Mouse (Mus musculus): ENCODE measurements around the gene Rpl19. TPM values are rescaled to one million over a fixed set of nuclear protein-coding genes. Genes with fewer than 3 reads are reported as not detected.

The Rpl19 gene
- total RNA-seq, 2 experiments from 2014 or later = 346 to 931 TPM

- no peak for ATAC-seq (replicated peaks; ENCODE audit: low FRiP score, poor library complexity, severe bottlenecking)
Observed at GRCm38 (mm10) chr11:98020710-98021109, 5.8 kb upstream of the Rpl19 start.

- no peak for ATAC-seq (replicated peaks; ENCODE audit: low FRiP score, poor library complexity, severe bottlenecking)
Observed at GRCm38 (mm10) chr11:98021118-98021517, 5.4 kb upstream of the Rpl19 start.

- ATAC-seq (replicated peaks; ENCODE audit: low FRiP score, poor library complexity, severe bottlenecking) = no peak
Observed at GRCm38 (mm10) chr11:98021565-98022252, 4.8 kb upstream of the Rpl19 start.

GRCm38 (mm10) chr11:98022253-98022554 lies 4.3 kb upstream of the Rpl19 start:
- ATAC-seq (replicated peaks; ENCODE audit: low FRiP score, poor library complexity, severe bottlenecking) = no peak

- ATAC-seq (replicated peaks; ENCODE audit: low FRiP score, poor library complexity, severe bottlenecking) = no peak
Observed at GRCm38 (mm10) chr11:98022555-98023371, 3.7 kb upstream of the Rpl19 start, which contains the start of gene Cacnb1. Cacnb1 (minus strand) TSS chr11:98023034.

- ATAC-seq (replicated peaks; ENCODE audit: low FRiP score, poor library complexity, severe bottlenecking) = no peak
Observed at GRCm38 (mm10) chr11:98024516-98024915, 2.0 kb upstream of the Rpl19 start.

- peak; percentile 25; the same call in 1 of the 2 replicates for ATAC-seq (replicated peaks; ENCODE audit: low FRiP score, poor library complexity, severe bottlenecking)
Observed at GRCm38 (mm10) chr11:98026248-98026569, 301 bp upstream of the Rpl19 start.

- no peak for ATAC-seq (replicated peaks; ENCODE audit: low FRiP score, poor library complexity, severe bottlenecking)
Observed at GRCm38 (mm10) chr11:98027297-98027688, 783 bp downstream of the Rpl19 start.

- no peak for ATAC-seq (replicated peaks; ENCODE audit: low FRiP score, poor library complexity, severe bottlenecking)
Observed at GRCm38 (mm10) chr11:98027785-98028184, 1.3 kb downstream of the Rpl19 start.

- ATAC-seq (replicated peaks; ENCODE audit: low FRiP score, poor library complexity, severe bottlenecking) = no peak
Observed at GRCm38 (mm10) chr11:98030701-98031442, 4.4 kb downstream of the Rpl19 start.

GRCm38 (mm10) chr11:98031443-98031770 lies 4.9 kb downstream of the Rpl19 start:
- ATAC-seq (replicated peaks; ENCODE audit: low FRiP score, poor library complexity, severe bottlenecking) = no peak

GRCm38 (mm10) chr11:98034061-98034460 lies 7.6 kb downstream of the Rpl19 start:
- ATAC-seq (replicated peaks; ENCODE audit: low FRiP score, poor library complexity, severe bottlenecking) = no peak

GRCm38 (mm10) chr11:98034840-98035239 lies 8.3 kb downstream of the Rpl19 start:
- no peak for ATAC-seq (replicated peaks; ENCODE audit: low FRiP score, poor library complexity, severe bottlenecking)

- no peak for ATAC-seq (replicated peaks; ENCODE audit: low FRiP score, poor library complexity, severe bottlenecking)
Observed at GRCm38 (mm10) chr11:98035977-98036377, 9.5 kb downstream of the Rpl19 start.

GRCm38 (mm10) chr11:98037871-98038270 lies 11.4 kb downstream of the Rpl19 start:
- ATAC-seq (replicated peaks; ENCODE audit: low FRiP score, poor library complexity, severe bottlenecking) = no peak

GRCm38 (mm10) chr11:98040975-98041374 lies 14.5 kb downstream of the Rpl19 start:
- no peak for ATAC-seq (replicated peaks; ENCODE audit: low FRiP score, poor library complexity, severe bottlenecking)

- no peak for ATAC-seq (replicated peaks; ENCODE audit: low FRiP score, poor library complexity, severe bottlenecking)
Observed at GRCm38 (mm10) chr11:98042741-98043140, 16.2 kb downstream of the Rpl19 start.

- no peak for ATAC-seq (replicated peaks; ENCODE audit: low FRiP score, poor library complexity, severe bottlenecking)
Observed at GRCm38 (mm10) chr11:98044074-98044473, 17.6 kb downstream of the Rpl19 start.

GRCm38 (mm10) chr11:98045596-98045995 lies 19.1 kb downstream of the Rpl19 start:
- ATAC-seq (replicated peaks; ENCODE audit: low FRiP score, poor library complexity, severe bottlenecking) = no peak

GRCm38 (mm10) chr11:98046466-98046865 lies 20.0 kb downstream of the Rpl19 start:
- no peak for ATAC-seq (replicated peaks; ENCODE audit: low FRiP score, poor library complexity, severe bottlenecking)

GRCm38 (mm10) chr11:98047745-98048144 lies 21.2 kb downstream of the Rpl19 start:
- no peak for ATAC-seq (replicated peaks; ENCODE audit: low FRiP score, poor library complexity, severe bottlenecking)

All from erythroid progenitor cell, adult 5-6 weeks (primary cell).